Mouse (Mus musculus): ENCODE measurements around the gene Hoxc10. TPM values are rescaled to one million over a fixed set of nuclear protein-coding genes. Genes with fewer than 3 reads are reported as not detected.

Hoxc10 gene
- total and polyA plus RNA-seq, 2 experiments = not detected

- no peak for DNase-seq (ENCODE audit: extremely low read depth, low read depth, low spot score)
Observed at GRCm38 (mm10) chr15:103015406-103016166, 49.0 kb downstream of the Hoxc10 start.

GRCm38 (mm10) chr15:103018636-103019035 is 52.0 kb downstream of the Hoxc10 start, which contains the start of gene Hoxc4:
TSS of gene Hoxc4 (plus strand) at chr15:103018934.
- Histone ChIP-seq H3K79me2 (ENCODE audit: control insufficient read depth, insufficient read depth, low read length) (no peaks in the 10 kb centered on the region), H3K4me3 (ENCODE audit: insufficient read depth, low read depth, low read length) (no peak within 1 kb of the TSS), H3K27ac (replicated peaks; ENCODE audit: insufficient read depth, low read depth, low read length) (no peak within 1 kb of the TSS), H3K36me3 (ENCODE audit: control insufficient read depth, insufficient read depth, low read length) (no peaks in the 10 kb centered on the region), H3K4me1 (ENCODE audit: control insufficient read depth, insufficient read depth, low read length) (no peaks in the 10 kb centered on the region), H3K9ac (ENCODE audit: low read depth, low read length) (no peak within 1 kb of the TSS), H3K27me3 (ENCODE audit: control insufficient read depth, insufficient read depth, low read length) (peaks cover 18% of the 10 kb centered on the region)
- 20% methylated on average over 9 of the region's 9 CpGs for WGBS
- no peak for DNase-seq (ENCODE audit: extremely low read depth, low read depth, low spot score)
- TF ChIP-seq POLR2A (IDR thresholded peaks at IDR 0.05; ENCODE audit: extremely low read depth, insufficient read depth, low read length) = no peak
- TF ChIP-seq CTCF (IDR thresholded peaks at IDR 0.05; ENCODE audit: low read depth, low read length) = no peak

More at GRCm38 (mm10) chr15:103015406-103016166, 49.0 kb downstream of the Hoxc10 start:
- H3K9ac ChIP-seq (ENCODE audit: low read depth, low read length) = no peak overlapping the region
- no peaks in the 10 kb centered on the region for H3K79me2 ChIP-seq (ENCODE audit: control insufficient read depth, insufficient read depth, low read length)
- no peaks in the 10 kb centered on the region for H3K4me1 ChIP-seq (ENCODE audit: control insufficient read depth, insufficient read depth, low read length)
- 14% methylated on average over 19 of the region's 19 CpGs for WGBS
- TF ChIP-seq POLR2A (IDR thresholded peaks at IDR 0.05; ENCODE audit: extremely low read depth, insufficient read depth, low read length) (no peak), CTCF (IDR thresholded peaks at IDR 0.05; ENCODE audit: low read depth, low read length) (no peak)
- no peaks in the 10 kb centered on the region for H3K36me3 ChIP-seq (ENCODE audit: control insufficient read depth, insufficient read depth, low read length)
- H3K27me3 ChIP-seq (ENCODE audit: control insufficient read depth, insufficient read depth, low read length) = peaks cover 27% of the 10 kb centered on the region
- H3K4me3 ChIP-seq (ENCODE audit: insufficient read depth, low read depth, low read length) = no peak overlapping the region
- no peak overlapping the region for H3K27ac ChIP-seq (replicated peaks; ENCODE audit: insufficient read depth, low read depth, low read length)

- Histone ChIP-seq H3K36me3 (ENCODE audit: control insufficient read depth, insufficient read depth, low read length) (no peaks in the 10 kb centered on the region), H3K4me1 (ENCODE audit: control insufficient read depth, insufficient read depth, low read length) (no peaks in the 10 kb centered on the region), H3K4me3 (ENCODE audit: insufficient read depth, low read depth, low read length) (no peak overlapping the region), H3K27me3 (ENCODE audit: control insufficient read depth, insufficient read depth, low read length) (peaks cover 14% of the 10 kb centered on the region; the same call in 1 of the 2 replicates), H3K9ac (ENCODE audit: low read depth, low read length) (no peak overlapping the region), H3K79me2 (ENCODE audit: control insufficient read depth, insufficient read depth, low read length) (no peaks in the 10 kb centered on the region), H3K27ac (replicated peaks; ENCODE audit: insufficient read depth, low read depth, low read length) (no peak overlapping the region)
- WGBS = 4% methylated on average over 8 of the region's 8 CpGs
- no peak for DNase-seq (ENCODE audit: extremely low read depth, low read depth, low spot score)
- no peak for TF ChIP-seq POLR2A (IDR thresholded peaks at IDR 0.05; ENCODE audit: extremely low read depth, insufficient read depth, low read length)
Observed at GRCm38 (mm10) chr15:103020899-103021418, 54.4 kb downstream of the Hoxc10 start.

Other genes starting within 250 kb of the Hoxc10 start
- gene Calcoco1, start 244.6 kb upstream of the Hoxc10 start, total RNA-seq (2014; rRNA removed) = 19.1 and 20.5 TPM in 2 replicates
- 20.7 and 22.8 TPM in 2 replicates for gene Calcoco1, start 244.6 kb upstream of the Hoxc10 start, polyA plus RNA-seq (2012; rRNA removed)
- gene Hoxc13, start 45.7 kb upstream of the Hoxc10 start, total RNA-seq (2014; rRNA removed) = not detected in 2 replicates
- not detected in 2 replicates for gene Hoxc13, start 45.7 kb upstream of the Hoxc10 start, polyA plus RNA-seq (2012; rRNA removed)
- not detected in 2 replicates for gene Hoxc12, start 30.0 kb upstream of the Hoxc10 start, total RNA-seq (2014; rRNA removed)
- gene Hoxc12, start 30.0 kb upstream of the Hoxc10 start, polyA plus RNA-seq (2012; rRNA removed) = not detected in 2 replicates
- gene Hoxc11, start 12.4 kb upstream of the Hoxc10 start, total RNA-seq (2014; rRNA removed) = not detected in 2 replicates
- gene Hoxc11, start 12.4 kb upstream of the Hoxc10 start, polyA plus RNA-seq (2012; rRNA removed) = not detected in 2 replicates
- under 0.01 TPM in 1 of 2 replicates, not detected in the other for gene Hoxc5, start 647 bp downstream of the Hoxc10 start, total RNA-seq (2014; rRNA removed)
- gene Hoxc5, start 647 bp downstream of the Hoxc10 start, polyA plus RNA-seq (2012; rRNA removed) = not detected in 2 replicates
- not detected in 2 replicates for gene Hoxc9, start 9.6 kb downstream of the Hoxc10 start, total RNA-seq (2014; rRNA removed)
- not detected in 2 replicates for gene Hoxc9, start 9.6 kb downstream of the Hoxc10 start, polyA plus RNA-seq (2012; rRNA removed)
- not detected in 2 replicates for gene Hoxc8, start 23.8 kb downstream of the Hoxc10 start, total RNA-seq (2014; rRNA removed)
- not detected in 2 replicates for gene Hoxc8, start 23.8 kb downstream of the Hoxc10 start, polyA plus RNA-seq (2012; rRNA removed)
- not detected in 2 replicates for gene Hoxc6, start 31.5 kb downstream of the Hoxc10 start, total RNA-seq (2014; rRNA removed)
- gene Hoxc6, start 31.5 kb downstream of the Hoxc10 start, polyA plus RNA-seq (2012; rRNA removed) = not detected in 2 replicates
- gene Hoxc4, start 52.1 kb downstream of the Hoxc10 start, total RNA-seq (2014; rRNA removed) = 0.20 TPM in 1 of 2 replicates, not detected in the other
- not detected in 2 replicates for gene Hoxc4, start 52.1 kb downstream of the Hoxc10 start, polyA plus RNA-seq (2012; rRNA removed)
- 6.8 and 8.1 TPM in 2 replicates for gene Smug1, start 200.3 kb downstream of the Hoxc10 start, total RNA-seq (2014; rRNA removed)
- gene Smug1, start 200.3 kb downstream of the Hoxc10 start, polyA plus RNA-seq (2012; rRNA removed) = 9.9 and 11.1 TPM in 2 replicates

All from liver, adult 2 months (tissue).